Mouse (Mus musculus) fat pad, adult 2 months (tissue): Measurements from ENCODE around the gene Mast4.

ENCODE experiments used
- DNase-seq: peaks from one replicate; pipeline ENCODE4 v3.0.0-alpha.2; 2011; ENCODE audit warnings: low read depth, low spot score; ENCODE audit errors: extremely low read depth

The Mast4 gene

DNA sequence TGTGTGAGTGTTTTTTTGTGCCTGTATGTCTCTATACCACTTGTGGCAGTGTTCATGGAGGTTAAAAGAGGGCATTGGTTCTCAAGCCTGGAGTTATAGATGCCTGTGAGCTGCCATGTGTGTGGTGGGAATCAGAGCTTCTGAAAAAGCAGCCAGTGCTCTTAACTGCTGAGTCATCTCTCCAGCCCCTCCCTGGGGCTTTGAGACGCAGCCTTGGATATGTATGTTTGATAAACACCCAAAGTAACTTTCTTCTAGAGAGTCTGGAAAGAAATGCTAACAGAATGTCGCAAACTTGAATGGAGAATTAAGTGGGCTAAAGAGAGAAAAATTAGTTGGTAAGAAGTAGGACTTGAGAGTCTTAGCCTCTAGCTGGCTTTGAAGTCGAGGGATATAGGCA is 606.3 kb downstream of the Mast4 start:
- no peak for DNase-seq

DNA sequence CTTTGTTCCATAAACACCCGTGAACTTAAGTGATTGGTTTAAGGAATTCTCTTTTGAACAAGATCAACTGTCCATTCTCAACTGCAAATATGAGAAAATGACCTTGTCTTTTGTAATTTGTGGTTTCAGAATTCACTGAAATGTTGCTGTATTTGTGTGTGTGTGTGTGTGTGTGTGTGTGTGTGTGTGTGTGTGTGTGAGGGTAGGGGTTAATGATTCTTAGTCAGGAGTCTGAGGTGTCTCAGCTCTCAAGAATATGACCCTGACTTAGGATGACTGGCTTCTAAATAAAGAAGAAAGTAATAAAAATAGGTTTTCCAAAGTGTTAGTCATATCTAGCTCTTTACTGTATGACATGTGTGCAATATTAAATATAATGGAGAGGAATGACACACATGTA is 607.4 kb downstream of the Mast4 start:
- DNase-seq: no peak

DNA sequence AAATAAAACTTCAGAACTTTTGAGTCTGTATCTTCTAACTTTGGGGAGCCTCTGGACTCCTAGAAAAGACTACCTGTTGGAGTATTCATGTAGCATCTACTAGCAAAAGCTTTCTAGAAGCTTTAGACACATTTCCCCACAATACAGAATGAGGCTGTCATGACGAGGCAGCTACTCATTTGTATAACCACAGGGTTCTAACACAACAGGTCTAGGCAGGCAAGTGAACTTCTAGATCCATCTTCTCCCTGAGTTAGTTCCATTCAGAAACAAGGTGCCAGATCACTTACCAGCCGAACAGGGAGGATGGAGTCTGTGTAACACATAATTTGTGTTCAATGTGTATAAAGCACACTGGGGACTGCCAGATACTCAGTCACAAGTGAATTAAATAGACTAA is 608.4 kb downstream of the Mast4 start:
- no peak for DNase-seq

DNA sequence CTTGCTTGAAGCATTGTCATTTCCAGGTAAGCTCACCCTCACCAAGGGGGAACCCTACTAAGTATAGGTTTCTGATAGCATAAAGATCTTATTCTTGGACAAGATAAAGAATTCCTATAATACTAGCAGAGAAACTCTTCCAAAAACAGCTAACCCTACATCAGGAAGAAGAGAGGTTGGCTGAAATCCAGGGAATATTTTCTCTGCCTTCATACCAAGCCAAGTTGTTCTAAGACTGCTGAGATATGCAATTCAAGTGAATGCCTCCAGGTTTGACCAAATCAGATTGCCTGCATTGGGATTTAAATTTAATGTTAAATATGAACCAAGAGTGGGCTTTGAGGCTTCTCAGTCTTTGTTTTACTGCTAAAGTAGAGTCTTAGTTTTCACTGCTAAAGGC is 608.9 kb downstream of the Mast4 start:
- DNase-seq: no peak

DNA sequence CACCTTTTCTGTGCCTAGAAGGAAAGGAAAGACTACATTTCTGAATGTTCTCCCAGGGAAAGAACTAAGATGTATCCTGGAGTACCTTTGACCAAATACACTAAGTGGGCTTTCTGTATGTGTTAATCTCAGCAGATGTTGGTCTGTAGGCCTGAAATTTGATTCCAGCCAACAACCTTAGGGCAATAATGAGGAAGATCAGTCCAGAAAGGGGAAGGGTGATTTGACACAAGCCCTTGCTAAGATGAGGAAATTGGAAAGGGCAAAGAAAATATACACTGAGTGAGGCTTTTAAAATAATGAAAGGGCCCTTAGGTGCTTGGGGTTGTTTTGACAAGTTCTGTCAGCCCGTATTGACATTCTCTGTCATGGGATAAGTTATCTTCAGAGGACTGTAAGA is 617.3 kb downstream of the Mast4 start:
- DNase-seq: no peak

DNA sequence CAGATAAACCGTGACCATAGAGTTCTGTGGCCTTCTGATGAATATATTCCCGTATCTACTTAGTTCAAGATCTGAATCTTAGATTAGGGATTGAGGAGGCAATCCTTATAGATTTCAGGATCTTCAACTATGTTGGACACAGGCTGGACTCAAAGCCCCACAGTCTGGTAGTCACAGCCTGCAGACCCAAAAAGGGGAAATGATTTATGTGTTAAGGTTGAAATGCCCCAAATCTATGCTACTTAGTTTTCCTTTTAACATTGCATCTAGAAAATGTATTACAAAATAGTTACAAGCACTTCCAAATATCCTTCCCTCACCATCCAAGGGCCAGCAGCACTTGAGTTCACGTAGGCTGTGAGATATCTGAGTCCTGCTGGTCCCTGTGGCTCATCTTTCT is 633.6 kb downstream of the Mast4 start:
- DNase-seq: no peak

DNA sequence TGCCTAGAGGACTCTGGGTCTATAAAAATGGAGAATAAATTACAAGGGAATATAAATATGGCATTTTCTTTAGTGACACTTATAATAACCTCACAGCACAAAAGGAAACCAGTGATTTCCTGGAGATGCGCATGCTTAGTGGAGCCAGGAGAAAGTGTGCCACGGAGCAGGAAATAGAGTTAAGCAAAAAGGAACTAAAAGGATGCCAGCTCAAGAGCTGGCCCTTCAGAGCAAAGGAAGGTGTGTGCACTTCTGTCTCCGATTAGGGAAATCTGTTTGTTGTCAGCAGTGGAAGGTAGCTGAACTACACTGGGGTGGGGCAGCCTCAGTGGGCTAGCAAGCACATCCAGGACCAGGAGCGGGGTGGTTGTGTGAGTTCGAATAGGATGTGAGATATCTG is 634.1 kb downstream of the Mast4 start:
- DNase-seq: no peak

DNA sequence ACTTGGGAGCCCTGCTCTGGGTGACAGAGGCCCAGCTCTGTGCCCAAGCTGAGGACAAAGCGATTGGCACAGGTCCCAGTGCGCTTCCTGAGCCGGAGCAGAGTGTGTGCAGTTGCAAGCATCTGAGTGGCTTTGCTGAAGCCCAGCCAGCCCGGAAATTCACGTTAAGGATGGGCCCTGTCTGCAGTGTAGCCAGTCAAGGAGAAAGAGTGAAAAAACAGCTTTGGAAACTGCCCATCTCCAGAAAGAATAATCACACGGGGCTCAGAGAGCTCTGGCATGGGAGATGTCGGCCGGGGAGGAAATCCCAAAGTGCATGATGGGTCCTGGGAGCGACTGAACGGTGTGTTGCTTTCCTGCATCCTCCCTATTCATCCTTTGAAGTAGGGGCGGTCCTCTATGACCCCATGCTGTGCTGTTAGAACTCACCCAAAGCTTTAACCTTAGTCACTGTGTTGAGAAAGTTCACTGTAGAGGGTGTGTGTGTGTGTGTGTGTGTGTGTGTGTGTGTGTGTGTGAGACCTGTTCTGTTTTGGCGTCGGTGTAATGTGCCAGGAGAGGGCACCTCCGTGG is 635.5 kb downstream of the Mast4 start:
- DNase-seq: no peak

DNA sequence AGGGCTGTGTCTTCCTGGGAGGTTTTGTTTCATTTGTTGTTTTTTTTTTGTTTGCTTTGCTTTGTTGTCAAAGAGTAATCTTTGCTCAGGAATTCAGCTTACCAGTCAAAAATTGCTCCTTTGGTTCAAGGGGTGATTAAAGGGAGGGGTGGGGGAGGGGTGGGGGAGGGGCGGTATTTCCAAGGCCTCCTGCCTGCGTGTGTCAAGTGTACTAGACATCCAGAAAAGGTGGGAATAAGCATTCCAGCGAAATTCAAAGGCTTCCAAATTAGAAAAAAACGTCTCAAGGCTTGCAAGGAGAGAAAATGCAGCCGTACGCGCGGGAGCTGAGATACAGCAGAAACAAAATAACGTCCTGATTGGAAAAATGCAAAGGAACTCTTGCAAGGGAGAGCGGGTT is 636.0 kb downstream of the Mast4 start:
- DNase-seq: no peak

DNA sequence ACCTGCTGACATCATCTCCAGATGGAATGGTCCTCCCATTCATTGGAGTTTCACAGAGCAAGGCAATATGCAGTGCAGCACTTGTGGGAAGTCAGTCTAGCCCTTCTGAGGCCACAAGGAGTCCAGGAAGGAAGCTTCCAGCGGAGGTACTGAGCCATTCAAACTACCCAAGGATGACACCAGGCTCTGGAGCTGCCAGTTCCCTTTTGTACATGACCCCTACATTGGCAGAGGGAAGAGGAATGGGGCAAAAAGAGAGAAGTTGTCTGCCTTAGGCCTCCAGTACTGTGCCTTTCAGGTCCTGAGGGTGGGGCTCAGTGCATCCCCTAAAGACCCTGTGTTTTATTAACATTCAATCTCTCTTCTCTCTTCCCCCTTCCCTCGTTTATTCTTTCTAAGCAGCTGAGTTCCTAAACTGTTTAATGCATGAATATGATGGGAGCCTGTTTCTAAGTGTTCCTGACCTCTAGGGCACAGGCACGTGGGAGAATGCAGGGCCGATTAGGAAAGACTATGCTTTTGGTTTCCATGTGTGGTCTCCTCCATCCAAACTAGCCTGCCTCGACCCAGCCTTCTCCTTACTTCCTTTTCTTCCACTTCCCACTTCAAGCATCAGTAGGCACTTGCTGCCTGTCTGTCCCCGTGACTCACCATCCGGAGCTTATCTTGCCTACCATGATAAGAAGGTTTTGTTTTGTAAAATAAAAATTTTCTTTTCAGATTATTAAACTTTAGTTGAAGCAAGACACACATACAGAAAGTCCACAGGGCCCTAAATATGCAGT is 639.0 kb downstream of the Mast4 start:
- DNase-seq: no peak

DNA sequence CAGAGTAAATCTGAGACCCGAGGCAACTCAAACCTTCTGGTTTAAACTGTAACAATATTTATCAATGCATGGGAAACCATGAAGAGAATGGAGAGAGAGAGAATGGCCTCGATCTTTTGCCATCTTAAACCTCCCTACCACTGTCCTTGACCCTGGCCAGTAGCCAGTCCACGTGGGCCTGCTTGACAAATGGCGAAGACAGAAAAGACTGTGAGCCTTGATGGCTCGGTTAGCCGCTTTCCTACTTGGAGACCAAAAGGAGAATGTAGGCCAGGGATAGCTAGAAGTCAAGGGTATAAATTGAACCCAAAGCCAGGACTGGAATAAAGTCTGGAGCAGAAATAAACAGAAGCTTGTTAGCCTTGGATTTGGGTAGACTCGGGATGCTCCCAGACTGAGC is 640.1 kb downstream of the Mast4 start:
- no peak for DNase-seq

DNA sequence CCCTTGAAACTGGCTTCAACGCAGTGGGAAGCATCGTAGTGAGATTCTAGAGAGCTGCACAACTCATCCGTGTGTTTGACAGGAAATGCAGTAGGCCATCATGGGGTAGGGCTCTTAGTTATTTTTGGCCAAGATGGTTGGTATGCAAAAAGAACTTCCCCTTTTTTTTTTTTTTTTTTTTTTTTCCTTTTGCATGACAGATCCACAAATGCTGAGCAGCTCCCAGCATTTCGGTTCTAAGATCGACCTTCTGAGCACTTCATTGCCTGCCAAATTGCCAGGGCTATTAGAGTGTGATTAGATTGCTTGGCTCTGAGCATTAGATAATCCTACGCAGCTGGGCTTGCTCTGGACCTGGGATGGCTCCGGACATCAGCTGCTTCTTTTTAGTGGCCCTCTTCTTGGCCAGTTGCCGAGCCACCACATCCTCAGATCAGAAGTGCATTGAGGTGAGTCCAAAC is 640.9 kb downstream of the Mast4 start, which contains the start of gene Cd180:
TSS of gene Cd180 (plus strand) at position 218 of the 461 bp plus-strand sequence.
- no peak for DNase-seq

DNA sequence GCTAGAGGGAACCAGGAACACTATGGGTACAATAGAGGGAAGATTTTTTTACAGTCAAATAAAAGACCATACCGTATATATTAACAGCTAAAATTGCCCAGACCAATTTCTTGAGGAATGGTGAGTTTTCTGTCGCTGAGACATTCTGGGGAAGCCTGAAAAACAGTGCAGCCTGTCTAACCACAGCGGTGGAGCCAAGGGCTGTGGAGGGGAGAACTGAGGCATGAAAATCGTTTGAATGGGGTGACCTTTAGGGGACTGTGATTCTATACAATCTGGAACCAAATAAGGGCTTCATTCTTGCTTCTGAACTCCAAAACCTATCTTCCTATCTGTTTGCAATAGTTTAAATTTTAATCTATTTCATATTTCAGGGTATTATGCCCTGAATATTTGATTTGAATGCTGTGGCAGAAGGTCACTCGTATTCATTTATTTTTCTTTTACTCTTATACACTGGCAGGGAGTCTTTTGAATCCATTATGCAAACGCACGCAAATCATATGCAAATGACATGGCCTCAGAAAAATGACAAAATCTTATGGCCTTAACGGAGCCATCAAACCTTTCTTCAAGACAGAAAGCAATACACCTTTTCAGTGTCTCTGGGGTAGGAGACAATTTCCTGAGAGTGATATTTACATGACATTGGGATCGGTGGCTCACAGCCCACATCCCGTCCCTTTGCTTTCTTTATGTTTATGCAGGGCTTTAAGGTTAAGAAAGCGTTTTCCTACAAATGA is 642.7 kb downstream of the Mast4 start:
- DNase-seq: no peak

DNA sequence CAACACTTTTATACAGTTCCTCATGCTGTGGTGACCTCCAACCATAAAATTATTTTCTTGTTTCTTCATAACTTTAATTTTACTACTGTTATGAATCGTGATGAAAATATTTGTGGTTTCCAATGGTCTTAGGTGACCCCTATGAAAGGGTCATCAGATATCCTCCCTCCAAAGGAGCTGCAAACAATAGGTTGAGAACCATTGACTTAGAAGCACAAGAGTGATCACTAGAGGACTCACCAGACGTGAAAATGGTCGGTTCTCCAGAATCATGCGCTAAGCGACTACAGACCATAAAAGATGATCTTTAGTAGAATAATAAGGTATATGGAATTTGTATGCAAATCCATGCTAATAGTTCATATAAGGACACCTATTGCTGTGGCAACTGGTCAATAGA is 644.1 kb downstream of the Mast4 start:
- no peak for DNase-seq

DNA sequence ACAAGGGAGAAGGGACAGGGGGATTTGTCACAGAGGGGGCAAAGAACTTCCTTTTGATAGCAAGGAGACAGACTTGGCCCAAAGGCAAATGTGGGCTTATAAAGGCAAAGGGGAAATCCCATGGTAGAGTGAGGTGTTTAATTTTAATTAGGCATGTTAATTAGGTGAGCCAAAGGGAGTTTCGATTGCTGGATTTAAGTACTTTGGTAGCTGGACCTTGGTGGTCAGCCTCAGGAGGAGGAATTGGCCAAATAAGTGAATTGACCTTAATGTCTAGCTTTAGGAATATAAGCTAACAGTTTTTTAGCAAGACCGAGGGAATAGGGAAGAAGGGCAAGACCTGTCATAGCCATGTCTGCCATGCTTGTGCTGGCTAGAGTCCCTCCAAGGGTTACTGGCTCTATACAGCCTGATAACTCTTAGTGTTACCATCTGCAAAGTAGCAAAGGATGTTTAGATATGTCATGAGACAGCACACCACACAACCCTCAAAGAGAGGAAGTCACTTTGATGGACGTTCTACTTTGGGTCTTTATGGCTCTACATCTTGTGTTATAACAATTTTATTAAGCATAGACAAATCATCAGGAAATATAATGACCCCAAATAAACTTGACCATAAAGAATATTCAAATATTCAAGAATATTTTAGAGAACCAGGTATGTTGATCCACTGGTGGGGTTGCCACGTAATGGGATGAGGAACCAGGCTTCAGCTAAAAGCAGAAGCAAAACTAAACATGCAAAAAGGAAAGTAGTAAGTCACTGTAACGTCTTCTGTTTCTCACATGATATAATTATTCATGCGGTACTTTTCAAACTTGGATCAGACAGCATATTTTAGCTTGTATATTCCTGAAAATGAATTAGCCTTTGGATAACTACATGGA is 644.9 kb downstream of the Mast4 start:
- DNase-seq: no peak

DNA sequence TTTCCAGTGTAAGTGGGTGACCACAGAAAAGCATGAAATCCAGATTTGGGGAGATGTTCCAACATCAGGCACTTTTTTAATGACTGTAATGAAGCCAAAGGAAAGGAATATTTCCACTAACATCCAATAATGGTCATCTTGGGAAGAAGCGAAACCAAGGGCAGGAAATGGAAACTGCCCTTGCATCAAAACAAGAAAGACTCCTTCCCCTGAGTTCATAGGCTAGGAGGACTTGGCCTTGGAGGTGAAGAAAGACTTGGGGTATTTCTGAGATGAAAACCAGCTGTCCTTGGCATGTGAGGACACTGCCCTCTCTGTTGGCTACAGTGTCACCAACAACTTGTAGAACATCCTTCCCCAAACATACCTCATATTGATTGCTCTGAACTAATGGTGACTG is 646.2 kb downstream of the Mast4 start:
- DNase-seq: no peak

DNA sequence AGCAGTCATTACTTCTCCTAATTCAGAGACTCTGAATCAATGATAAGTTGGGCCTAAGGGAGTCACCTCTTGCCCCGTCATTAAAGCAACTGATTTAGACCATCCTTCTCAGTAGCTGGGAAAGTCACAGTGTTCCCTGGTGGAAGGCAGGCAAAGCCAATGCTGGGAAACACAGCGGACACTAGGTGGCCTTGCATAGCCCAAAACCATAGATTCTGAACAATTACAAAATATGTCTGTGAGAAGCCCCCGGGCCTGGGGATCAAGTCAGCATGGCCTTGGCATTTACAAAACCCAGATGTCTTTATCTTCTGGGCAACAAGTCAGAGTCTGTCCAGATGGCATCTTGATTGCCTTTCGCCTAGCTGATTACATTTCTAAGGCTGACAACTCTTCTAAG is 649.4 kb downstream of the Mast4 start:
- no peak for DNase-seq
